Mouse (Mus musculus) regulatory T cell (primary cell): ENCODE results near the gene Otud5.
"Not testable (repeated sequence)": the region's sequence is repeated elsewhere in the genome, so short reads cannot be mapped to it uniquely, and the experiment has no call there.

ENCODE experiments used
- in situ Hi-C: fragments of 300-600 bp; cut with MboI, MseI; formaldehyde crosslinking; loops from one replicate; pipeline ENCODE4 v1.15.1; 2025; ENCODE audit warnings: high pct_unique_total_duplicates

The Otud5 gene

DNA sequence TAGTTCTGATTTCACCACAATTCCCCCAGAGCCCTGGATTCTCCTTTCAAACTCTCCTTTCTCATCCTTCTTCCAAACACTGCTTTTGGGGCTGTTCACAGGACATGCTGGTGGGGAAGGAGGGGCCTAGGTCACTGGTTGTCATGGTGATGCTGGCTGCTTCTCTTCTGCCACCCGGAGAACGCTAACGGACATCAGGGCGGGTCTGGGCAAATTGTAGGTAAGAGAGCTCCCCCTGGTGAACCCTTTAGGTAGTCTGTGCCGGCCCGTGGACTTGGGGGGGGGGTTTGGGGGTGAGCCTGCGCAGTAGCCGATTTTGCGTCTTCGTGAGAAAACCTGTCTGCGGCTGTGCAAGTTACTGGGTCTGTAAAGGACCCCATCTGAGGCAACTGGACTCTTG, 38.7 kb downstream of the Otud5 start:
- in situ Hi-C loops: no loop called here

DNA sequence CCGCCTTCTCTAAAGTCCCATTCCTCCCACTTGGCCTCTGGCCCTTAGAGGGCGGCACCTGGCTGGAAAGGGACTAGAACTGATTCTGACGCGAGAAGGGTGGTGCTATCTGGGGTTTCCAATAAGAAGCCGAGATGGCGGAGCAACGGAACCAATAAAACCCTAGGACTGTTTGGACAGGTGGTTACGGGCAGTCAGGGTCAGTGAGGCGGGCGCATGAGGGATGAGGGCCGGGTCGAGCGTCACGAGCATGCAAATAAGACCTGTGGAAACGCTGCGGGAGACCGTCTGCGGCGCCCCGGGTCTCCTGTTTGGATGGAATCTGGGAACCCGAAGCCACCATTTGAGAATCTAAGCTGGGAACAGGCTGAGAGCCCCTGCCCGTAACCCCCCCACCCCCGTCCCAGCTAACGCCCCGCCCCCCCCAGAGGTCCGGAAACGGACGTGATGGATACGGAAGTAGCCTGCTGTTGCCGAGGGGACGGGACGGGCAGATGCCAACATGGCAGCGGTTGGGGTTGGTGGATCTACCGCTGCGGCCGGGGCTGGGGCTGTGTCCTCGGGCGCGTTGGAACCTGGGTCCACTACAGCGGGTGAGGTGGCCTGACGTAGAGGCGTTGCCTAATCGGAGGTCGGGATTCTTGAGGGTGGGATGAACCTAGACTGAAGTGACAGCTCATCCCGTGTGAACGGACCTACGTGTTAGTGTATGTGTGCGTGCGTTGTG, 42.8 kb downstream of the Otud5 start, which contains the start of gene Slc35a2:
Slc35a2 (plus strand) TSS at position 188 of the 727 bp plus-strand sequence.
- in situ Hi-C loops: no loop called here

GRCm38 (mm10) chrX:7898211-7898610, 57.0 kb downstream of the Otud5 start:
- in situ Hi-C loops: no loop called here

DNA sequence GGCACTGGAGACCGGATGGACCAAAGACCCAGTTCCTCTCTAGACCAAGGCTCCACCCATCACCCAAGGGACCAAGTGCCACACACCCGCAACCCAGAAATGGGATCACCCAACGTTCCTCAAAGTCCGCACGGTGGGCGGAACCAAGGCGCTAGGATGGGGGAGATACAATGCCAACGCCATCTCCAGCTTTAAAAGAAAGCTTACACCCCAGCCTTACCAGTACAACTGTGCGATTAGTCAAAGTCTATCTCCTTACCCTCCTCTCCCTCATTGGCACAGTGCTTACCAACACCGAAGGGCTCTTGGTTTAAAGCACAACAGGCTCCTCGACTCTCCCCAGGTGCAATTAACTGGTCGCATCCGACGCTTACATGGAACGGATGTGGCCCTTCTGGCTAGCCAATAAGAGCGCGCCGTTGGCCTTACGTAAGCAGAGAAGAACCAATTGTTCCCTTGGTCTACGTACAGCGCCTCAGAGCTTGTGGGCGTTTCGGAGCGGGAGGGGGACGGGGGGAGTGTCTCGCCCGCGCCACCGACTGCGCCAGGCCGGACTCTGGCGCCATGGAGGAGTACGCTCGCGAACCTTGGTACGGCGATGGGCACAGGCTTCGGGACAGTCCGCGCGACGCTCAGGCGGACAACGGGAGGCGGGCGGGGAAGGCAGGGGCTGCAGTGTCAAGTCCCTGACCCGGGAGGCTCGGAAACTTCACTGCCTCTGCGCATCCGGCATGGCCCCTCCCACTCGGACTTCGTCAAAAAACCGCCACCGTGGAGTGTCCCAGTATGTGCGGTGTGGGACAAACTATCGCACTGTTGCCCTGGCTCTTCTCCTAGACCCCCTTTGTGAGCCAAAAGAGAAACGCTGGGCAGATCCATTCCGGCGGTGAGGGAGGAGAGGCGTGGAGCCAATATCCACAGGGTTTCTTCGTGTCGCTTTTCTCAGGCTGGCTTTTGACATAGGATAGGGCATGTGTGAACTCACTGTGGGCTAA, 58.0 kb downstream of the Otud5 start, which contains the start of the genes Pqbp1 and Timm17b:
Pqbp1 (minus strand) TSS at position 390 of the 995 bp plus-strand sequence.
Timm17b (plus strand) TSS at position 478 of the 995 bp plus-strand sequence.
- in situ Hi-C loops: no loop called here

- in situ Hi-C loops: no loop called here
Observed at GRCm38 (mm10) chrX:7904441-7904840, 63.3 kb downstream of the Otud5 start.

GRCm38 (mm10) chrX:7907735-7908134, 66.6 kb downstream of the Otud5 start, which contains the start of gene Gm10491:
Gene Gm10491, minus strand, starts transcription at chrX:7907835.
- in situ Hi-C loops: no loop called here

DNA sequence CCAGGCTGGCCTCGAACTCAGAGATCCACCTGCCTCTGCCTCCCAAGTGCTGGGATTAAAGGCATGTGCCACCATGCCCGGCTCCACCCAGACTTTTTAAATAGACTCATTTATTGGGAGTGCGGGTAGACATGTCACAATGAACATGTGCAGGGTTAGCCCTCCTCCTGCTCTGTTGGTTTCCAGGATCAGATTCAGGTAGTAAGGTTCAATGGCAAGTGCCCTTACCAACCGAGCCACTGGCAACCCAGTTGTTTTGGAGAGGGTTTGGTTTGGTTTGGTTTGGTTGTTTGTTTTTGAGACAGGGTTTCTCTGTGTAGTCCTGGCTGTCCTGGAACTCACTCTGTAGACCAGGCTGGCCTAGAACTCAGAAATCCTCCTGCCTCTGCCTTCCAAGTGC, 68.1 kb downstream of the Otud5 start, which contains the start of gene Gm10490:
Gm10490 (plus strand) TSS at position 301 of the 400 bp plus-strand sequence.
- in situ Hi-C loops: not testable (repeated sequence)

DNA sequence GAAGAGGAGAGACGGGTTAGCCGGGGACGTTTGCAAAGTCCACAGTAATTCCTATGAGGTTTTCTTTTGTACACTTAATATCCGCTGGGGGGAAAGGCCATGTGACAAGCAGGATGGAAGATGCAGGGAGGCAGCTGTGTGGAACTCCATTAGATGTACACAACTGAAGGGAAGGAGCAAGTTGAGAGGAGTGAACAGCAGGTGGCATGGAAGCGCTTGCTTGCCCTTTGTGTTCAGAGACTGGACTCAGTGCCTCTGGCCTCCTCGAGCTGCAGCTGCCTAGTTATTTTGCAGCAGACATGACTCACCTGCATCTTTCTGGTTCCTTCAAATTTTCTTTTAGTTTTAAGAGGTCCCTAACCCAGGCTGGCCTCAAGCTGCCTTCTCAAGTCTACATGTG, 69.3 kb downstream of the Otud5 start:
- in situ Hi-C loops: loop anchor here (5.0 kb wide), 1 partner anchor 112 kb away; no protein-coding TSS in a partner anchor

GRCm38 (mm10) chrX:7915669-7916068, 74.5 kb downstream of the Otud5 start:
- in situ Hi-C loops: not testable (repeated sequence)

DNA sequence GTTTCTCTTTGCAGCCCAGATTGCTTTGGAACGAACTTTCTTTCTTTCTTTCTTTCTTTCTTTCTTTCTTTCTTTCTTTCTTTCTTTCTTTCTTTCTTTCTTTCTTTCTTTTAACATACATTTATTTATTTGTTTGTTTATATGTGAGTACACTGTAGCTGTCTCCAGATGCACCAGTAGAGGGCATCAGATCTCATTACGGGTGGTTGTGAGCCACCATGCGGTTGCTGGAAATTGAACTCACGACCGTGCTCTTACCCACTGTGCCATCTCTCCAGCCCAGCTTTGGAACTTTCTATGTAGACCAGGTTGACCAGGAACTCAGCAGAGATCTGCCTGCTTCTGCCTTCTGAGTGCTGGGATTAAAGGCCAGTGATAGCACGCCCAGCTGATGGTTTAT, 76.8 kb downstream of the Otud5 start:
- in situ Hi-C loops: not testable (repeated sequence)

GRCm38 (mm10) chrX:7919601-7920383, 78.6 kb downstream of the Otud5 start, which contains the start of gene Pcsk1n:
Gene Pcsk1n, plus strand, starts transcription at chrX:7919822.
- in situ Hi-C loops: no loop called here

DNA sequence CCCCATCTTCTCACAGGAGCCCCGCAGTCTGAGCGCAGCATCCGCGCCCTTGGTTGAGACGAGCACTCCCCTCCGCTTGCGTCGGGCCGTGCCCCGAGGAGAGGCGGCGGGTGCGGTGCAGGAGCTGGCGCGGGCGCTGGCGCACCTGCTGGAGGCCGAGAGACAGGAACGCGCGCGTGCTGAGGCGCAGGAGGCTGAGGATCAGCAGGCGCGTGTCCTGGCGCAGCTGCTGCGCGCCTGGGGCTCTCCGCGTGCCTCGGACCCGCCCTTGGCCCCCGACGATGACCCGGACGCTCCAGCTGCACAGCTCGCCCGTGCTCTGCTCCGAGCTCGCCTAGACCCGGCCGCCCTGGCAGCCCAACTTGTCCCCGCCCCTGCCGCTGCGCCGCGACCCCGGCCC, 80.9 kb downstream of the Otud5 start:
- in situ Hi-C loops: no loop called here
